Mouse (Mus musculus): ENCODE data around the gene Tdrd3.

DNA sequence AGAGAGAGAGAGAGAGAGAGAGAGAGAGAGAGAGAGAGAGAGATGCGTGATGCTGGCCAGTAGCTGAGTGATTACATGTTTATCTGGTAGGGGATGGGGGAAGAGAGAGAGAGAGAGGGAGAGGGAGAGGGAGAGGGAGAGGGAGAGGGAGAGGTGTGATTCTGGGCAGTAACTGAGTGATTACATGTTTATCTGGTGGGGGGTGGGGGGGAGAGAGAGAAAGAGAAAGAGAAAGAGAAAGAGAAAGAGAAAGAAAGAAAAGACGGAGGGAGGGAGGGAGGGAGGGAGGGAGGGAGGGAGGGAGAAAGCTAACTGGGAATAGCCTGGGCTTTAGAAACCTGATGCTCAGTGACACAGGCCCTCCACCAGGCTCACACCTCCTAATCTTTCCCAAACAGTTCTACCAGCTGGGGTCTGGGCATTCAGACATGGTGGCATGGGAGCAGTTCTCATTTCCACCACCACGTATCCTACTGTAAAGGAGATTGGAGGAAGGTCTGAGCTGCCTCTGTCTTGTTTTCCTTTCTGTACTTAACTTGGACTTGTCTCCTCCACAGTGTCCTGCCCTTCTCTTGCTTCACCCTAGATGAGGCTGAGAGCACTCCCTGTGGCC is 62.0 kb downstream of the Tdrd3 start:
- TF ChIP-seq CTCF (IDR thresholded peaks at IDR 0.05; ENCODE audit: control insufficient read depth, insufficient read depth, insufficient read length) (no peak), CEBPB (IDR thresholded peaks at IDR 0.05; ENCODE audit: low read depth) (no peak), MAX (IDR thresholded peaks at IDR 0.05) (no peak), USF1 (IDR thresholded peaks at IDR 0.05; ENCODE audit: low read depth) (no peak), FOSL1 (IDR thresholded peaks at IDR 0.05; ENCODE audit: insufficient read depth, low read length, poor library complexity, severe bottlenecking) (no peak), MYOD1 (IDR thresholded peaks at IDR 0.05; ENCODE audit: control insufficient read depth, insufficient read length, low read depth) (no peak)

Measured in C2C12 (cell line).